Mouse (Mus musculus): ENCODE measurements around the gene Trpv3.

The Trpv3 gene

DNA sequence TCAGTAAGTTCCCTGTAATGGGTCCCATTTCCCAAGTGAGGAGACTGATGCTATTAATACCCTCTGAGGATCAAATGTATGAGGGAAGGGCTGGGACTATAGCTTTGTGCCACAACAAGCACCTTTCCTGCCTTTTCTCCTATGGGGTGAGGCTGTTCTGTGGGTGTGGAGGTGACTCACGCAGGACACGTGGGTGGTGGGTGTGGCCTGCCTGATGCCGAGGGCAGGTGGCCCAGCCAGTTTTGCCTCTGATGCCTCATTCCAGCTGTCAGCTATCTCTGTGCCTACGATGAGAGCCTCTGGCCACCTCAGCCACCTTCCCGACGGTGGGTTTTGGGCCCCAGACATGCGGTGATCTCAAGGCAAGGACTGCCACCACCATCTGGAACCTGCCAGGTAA, at the start of gene Trpv3:
Gene Trpv3 (plus strand): TSS at position 122 of the 400 bp plus-strand sequence.
- no peak for DNase-seq

- DNase-seq: no peak
These were observed 47.5 kb upstream of the Trpv3 start for GRCm38 (mm10) chr11:73219671-73220070.

GRCm38 (mm10) chr11:73220651-73221050, 46.5 kb upstream of the Trpv3 start:
- no peak for DNase-seq

DNA sequence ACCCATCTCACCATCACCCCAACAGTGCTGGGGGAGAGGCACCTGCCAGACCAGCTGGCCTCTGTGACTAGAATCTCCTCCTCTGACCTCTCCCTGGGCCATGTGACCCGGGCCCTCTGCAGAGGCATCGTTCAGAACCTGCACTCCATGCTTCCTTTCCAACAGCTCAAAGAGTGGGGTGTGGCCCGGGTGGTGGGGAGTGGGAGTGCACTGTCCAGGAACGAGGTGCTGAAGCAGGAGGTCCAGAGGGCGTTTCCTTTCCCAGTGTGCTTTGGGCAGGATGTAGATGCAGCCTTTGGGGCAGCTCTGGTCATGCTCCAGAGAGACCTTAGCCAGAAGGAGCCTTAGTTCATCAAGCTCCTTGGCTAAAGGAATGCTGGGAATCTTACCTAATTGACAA, 44.3 kb upstream of the Trpv3 start:
- DNase-seq: no peak

GRCm38 (mm10) chr11:73223966-73224365, 43.2 kb upstream of the Trpv3 start:
- peak; percentile 45 for DNase-seq

- no peak for DNase-seq
These were observed 41.3 kb upstream of the Trpv3 start for GRCm38 (mm10) chr11:73225856-73226255.

GRCm38 (mm10) chr11:73228881-73229280, 38.3 kb upstream of the Trpv3 start:
- DNase-seq: no peak

DNA sequence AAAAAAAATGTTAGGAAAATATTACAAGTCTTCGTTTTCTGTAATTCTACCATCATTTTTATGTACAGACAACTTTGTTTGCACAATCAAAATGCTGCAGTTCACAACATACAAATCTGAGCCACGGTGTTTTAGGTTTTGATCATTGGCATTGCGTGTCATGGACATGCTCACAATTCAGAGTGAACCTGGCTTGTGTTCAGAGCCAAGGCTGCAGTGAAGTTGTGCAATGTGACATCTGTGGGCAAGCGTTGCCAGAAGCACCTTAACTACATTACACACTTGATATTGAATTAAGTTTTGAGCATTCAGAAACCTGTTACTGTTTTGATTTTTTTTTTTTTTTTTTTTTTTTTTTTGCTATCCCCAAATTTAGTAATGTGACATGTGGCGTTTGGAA, 37.1 kb upstream of the Trpv3 start:
- no peak for DNase-seq

GRCm38 (mm10) chr11:73232513-73232912, 34.7 kb upstream of the Trpv3 start:
- DNase-seq: no peak

GRCm38 (mm10) chr11:73233992-73234391, 33.2 kb upstream of the Trpv3 start, which contains the start of gene Trpv1:
Trpv1 (plus strand) TSS chr11:73234292.
- no peak for DNase-seq

- DNase-seq: peak; percentile 77
These were observed 31.0 kb upstream of the Trpv3 start for GRCm38 (mm10) chr11:73235990-73236701.

DNA sequence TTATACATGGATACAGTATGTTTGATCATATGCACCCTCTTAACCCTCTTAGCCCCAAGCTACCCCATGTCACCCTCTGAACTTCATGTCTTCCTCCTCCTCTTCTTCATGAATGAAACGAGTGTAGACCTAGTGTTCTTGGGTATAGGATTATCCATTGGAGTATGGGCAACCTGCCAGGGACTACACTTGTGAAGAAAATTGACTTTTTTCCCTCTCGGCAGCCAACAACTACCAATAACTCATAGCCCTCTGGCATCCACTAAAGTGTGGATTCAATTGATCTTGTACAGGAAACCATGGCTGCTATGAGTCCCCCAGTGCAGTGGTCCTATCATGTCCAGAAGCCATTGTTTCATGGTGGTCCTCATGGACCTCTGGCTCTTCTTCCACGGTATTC, 30.5 kb upstream of the Trpv3 start:
- DNase-seq: no peak

- DNase-seq: no peak
These were observed 25.0 kb upstream of the Trpv3 start for GRCm38 (mm10) chr11:73242199-73242598.

DNA sequence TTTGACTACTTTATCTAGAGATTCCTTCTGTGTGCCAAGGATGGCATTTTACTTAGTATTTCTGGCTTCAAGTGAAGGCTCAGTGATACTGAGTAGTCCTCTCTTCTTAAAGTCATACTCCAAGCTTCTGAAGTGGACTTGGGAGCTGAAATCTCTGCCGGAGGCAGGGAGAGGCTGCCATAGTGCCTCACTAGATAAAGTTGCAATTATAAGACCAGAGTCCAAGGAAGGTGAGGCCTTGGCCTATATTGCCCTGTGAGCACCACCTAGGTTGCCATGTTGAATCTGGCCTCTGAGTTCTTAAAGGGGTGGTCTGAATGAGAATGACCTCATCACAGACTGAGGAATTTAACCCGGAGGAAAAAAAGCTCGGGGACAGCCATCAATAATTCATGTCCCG, 24.4 kb upstream of the Trpv3 start:
- no peak for DNase-seq

DNA sequence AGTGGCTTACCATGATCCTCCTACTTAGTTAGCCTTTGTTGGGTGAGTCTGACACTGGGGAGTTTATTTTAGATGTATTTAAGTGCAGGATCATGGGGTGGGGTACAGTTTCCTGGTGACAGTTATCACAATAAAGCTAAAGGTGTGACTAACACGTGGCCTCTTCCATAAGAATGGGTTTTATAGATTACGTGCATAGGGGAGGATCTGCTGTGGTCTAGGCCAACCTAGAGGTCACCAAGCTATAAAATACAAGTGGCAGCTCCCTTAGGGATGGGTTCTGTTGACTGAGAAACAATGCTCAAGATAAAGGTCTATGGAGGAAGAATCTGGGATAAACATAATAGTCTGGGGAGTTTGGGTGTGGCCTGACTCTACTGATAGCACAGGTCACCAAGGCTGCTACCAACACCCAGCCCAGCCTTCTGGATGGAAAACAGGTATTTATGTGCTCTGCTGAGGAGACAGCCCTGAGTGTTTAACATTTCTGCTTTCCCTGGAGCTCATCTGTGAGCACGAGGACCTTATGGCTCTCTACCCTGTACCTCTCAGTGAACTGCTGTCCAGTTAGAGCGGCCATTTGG, 9.7 kb upstream of the Trpv3 start:
- DNase-seq: no peak

DNA sequence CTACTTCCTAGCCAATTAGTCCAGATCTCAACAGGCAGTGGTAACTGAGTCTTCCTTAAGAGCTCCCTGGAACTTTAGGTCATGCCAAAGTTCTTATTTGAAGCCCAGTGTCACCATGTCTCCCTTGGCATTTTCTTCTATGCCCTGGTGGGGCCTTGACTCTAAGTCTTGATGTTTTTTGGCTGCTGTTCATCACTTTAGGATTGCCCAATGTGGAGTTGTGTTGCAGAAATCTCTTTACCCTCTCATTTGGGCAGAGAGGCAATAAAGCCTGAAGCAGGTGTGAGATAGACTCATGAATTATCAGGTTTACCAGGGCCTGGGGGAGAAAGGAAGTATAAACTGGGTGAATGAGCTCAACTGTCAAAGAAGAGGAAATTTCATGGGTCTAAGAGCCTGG, 8.5 kb upstream of the Trpv3 start:
- DNase-seq: no peak

DNA sequence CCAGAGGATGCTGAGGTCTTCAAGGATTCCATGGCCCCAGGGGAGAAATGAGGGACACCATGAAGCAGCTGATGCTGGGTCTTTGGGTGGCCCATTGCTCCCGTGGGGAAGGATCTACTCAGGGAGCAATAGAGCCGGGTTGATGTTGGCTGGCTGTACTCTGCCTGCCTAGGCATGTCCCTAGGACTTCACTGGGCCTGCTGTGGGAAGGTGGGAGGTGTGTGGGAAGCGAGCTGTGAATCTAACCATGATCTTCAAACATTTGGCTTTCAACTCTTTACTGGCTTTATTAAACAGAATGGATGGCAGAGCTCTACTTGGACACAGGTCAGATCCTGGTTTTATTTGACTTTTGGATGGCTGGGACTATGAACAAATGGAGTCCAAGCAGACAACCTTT, 6.7 kb upstream of the Trpv3 start:
- DNase-seq: no peak

GRCm38 (mm10) chr11:73261385-73261784, 5.8 kb upstream of the Trpv3 start:
- no peak for DNase-seq

GRCm38 (mm10) chr11:73274821-73275220, 7.6 kb downstream of the Trpv3 start:
- no peak for DNase-seq

DNA sequence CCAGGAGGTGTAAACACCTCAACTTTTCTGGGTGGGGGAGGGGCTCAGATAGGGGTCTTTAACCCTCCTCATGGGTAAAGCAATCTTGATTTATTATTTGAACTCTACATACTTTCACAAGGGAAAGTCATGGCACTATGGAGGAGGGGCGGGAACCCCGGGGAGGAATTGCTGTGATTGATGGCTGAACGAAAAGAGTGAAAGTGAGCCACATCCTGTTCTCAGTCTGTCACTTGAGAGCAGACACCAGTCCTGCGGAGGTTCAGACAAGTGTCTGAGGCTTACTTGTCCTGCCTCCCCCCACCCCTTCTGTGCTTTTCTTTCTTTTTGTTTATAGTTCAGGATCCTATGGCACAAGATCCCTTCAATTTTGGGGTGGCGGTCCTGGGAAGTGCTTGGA, 13.5 kb downstream of the Trpv3 start:
- no peak for DNase-seq

GRCm38 (mm10) chr11:73281528-73282027, 14.4 kb downstream of the Trpv3 start:
- peak; percentile 71 for DNase-seq

DNA sequence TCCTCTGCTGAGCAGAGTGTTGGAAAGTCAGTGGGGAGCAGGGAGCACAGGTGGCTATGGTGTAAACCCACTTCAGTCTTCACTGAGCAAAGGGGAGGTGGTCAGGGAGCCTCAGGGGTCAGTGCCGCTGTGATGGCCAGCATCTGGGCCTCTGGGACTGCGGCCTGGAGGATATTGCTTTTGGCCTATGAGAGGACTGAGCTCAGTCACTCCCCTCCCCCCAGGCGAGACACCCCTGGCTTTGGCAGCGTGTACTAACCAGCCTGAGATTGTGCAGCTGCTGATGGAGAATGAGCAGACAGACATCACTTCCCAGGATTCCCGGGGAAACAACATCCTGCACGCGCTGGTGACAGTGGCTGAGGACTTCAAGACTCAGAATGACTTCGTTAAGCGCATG, 16.2 kb downstream of the Trpv3 start:
- peak; percentile 79 for DNase-seq

- no peak for DNase-seq
These were observed 16.7 kb downstream of the Trpv3 start for GRCm38 (mm10) chr11:73283926-73284325.

- no peak for DNase-seq
These were observed 17.2 kb downstream of the Trpv3 start for GRCm38 (mm10) chr11:73284351-73284750.

- DNase-seq: no peak
These were observed 22.4 kb downstream of the Trpv3 start for GRCm38 (mm10) chr11:73289621-73290020.
